Mouse (Mus musculus) thymus, adult 2 months (tissue): ENCODE measurements around the gene Terb1. TPM values are rescaled to one million over a fixed set of nuclear protein-coding genes. Genes with fewer than 3 reads are reported as not detected.

ENCODE experiments used
- DNase-seq: peaks from one replicate; pipeline ENCODE4 v3.0.0; 2021
- H3K27ac ChIP-seq: fragments of 200-500 bp; 2 replicates; pipeline ENCODE4 v1.5.1; 2012; ENCODE audit warnings: low read length, control low read depth; ENCODE audit not compliant: control insufficient read depth, insufficient read depth
- H3K27me3 ChIP-seq: fragments of 200-500 bp; 2 replicates; pipeline ENCODE4 v1.6.1; 2012; ENCODE audit warnings: mild to moderate bottlenecking, low read length, moderate library complexity, mixed read lengths; ENCODE audit not compliant: control insufficient read depth, insufficient read depth
- H3K36me3 ChIP-seq: fragments of 200-500 bp; 2 replicates; pipeline ENCODE4 v1.6.1; 2012; ENCODE audit warnings: mild to moderate bottlenecking, low read length, moderate library complexity; ENCODE audit not compliant: control insufficient read depth, insufficient read depth
- H3K4me1 ChIP-seq: fragments of 200-500 bp; replicated peaks from 2 replicates; pipeline ENCODE4 v1.6.1; 2012; ENCODE audit warnings: low read length; ENCODE audit not compliant: control insufficient read depth, insufficient read depth
- H3K4me3 ChIP-seq: fragments of 200-500 bp; 2 replicates; pipeline ENCODE4 v1.5.1; 2012; ENCODE audit warnings: mild to moderate bottlenecking, low read length, control low read depth, moderate library complexity; ENCODE audit not compliant: control insufficient read depth, insufficient read depth
- CTCF ChIP-seq: fragments of 200-500 bp; IDR thresholded peaks from 2 replicates; pipeline ENCODE4 v1.5.1; 2012; ENCODE audit warnings: mild to moderate bottlenecking, control low read depth, low read length, moderate library complexity, borderline replicate concordance; ENCODE audit not compliant: control insufficient read depth, poor library complexity, insufficient read depth; ENCODE audit errors: extremely low read depth
- POLR2A ChIP-seq: fragments of 200-500 bp; IDR thresholded peaks from 2 replicates; pipeline ENCODE4 v1.6.1; 2012; ENCODE audit warnings: mild to moderate bottlenecking, low read length, control low read depth, moderate library complexity; ENCODE audit not compliant: control insufficient read depth, poor library complexity, insufficient read depth; ENCODE audit errors: extremely low read depth
- WGBS: fragments of 180-500 bp; shearing (Covaris S2); methylation state at CpG from one replicate; pipeline ENCODE4 v1.1.7; 2018; 5-methylcytosine and 5-hydroxymethylcytosine counted together
- polyA plus RNA-seq: library from polyadenylated mRNA; depleted of rRNA; stranded (reverse); fragments of >200 nt; gene quantifications from 2 replicates; pipeline ENCODE4 v1.2.3, GENCODE M21; 2012

Gene Terb1
- polyA plus RNA-seq, 1 experiment: 0.03 TPM

GRCm38 (mm10) chr8:104533971-104534778, 24.5 kb upstream of the Terb1 start, which contains the start of the genes Nae1 and Car7:
Nae1 (minus strand) TSS chr8:104534637.
Car7 (plus strand) TSS chr8:104534689.
- H3K27ac ChIP-seq: no peak within 1 kb of the TSS
- no peaks in the 10 kb centered on the region for H3K27me3 ChIP-seq
- peaks cover 12% of the 10 kb centered on the region for H3K4me1 ChIP-seq
- H3K36me3 ChIP-seq: peaks cover 8% of the 10 kb centered on the region; the same call in 1 of the 2 replicates
- DNase-seq: peak; percentile 94
- H3K4me3 ChIP-seq: peak within 1 kb of the TSS; percentile 90
- TF ChIP-seq POLR2A (peak; percentile 82; the same call in 1 of the 2 replicates), CTCF (peak; percentile 99)
- under 1% methylated on average over 70 of the region's 70 CpGs for WGBS

- TF ChIP-seq CTCF (no peak), POLR2A (no peak)
- Histone ChIP-seq H3K36me3 (peaks cover 8% of the 10 kb centered on the region; the same call in 1 of the 2 replicates), H3K4me3 (peak overlapping the region; percentile 90), H3K27me3 (no peaks in the 10 kb centered on the region), H3K4me1 (peaks cover 12% of the 10 kb centered on the region), H3K27ac (no peak overlapping the region)
- WGBS: 47% methylated on average over 7 of the region's 7 CpGs
- DNase-seq: no peak
Measured at GRCm38 (mm10) chr8:104533551-104533950, 23.8 kb upstream of the Terb1 start.

- no peak overlapping the region for H3K4me3 ChIP-seq
- peaks cover 23% of the 10 kb centered on the region for H3K36me3 ChIP-seq
- TF ChIP-seq POLR2A (no peak), CTCF (no peak)
- H3K4me1 ChIP-seq: 0 out of 2 replicates have a peak, but pooled peaks cover 5% of the 10 kb centered on the region
- DNase-seq: no peak
- WGBS: 97% methylated on average over 6 of the region's 6 CpGs
- H3K27ac ChIP-seq: no peak overlapping the region
- H3K27me3 ChIP-seq: no peaks in the 10 kb centered on the region
Measured at GRCm38 (mm10) chr8:104529671-104530070, 20.0 kb upstream of the Terb1 start.

- Histone ChIP-seq H3K27ac (no peak overlapping the region), H3K36me3 (peaks cover 41% of the 10 kb centered on the region), H3K27me3 (no peaks in the 10 kb centered on the region), H3K4me1 (no peaks in the 10 kb centered on the region), H3K4me3 (no peak overlapping the region)
- WGBS: 92% methylated on average over 5 of the region's 5 CpGs
- DNase-seq: no peak
- TF ChIP-seq CTCF: no peak
- no peak for TF ChIP-seq POLR2A
Measured at GRCm38 (mm10) chr8:104517872-104518271, 8.2 kb upstream of the Terb1 start.

GRCm38 (mm10) chr8:104510134-104510533, 424 bp upstream of the Terb1 start:
- H3K4me3 ChIP-seq: no peak overlapping the region
- 95% methylated on average over 3 of the region's 3 CpGs for WGBS

GRCm38 (mm10) chr8:104479091-104479490, 30.6 kb downstream of the Terb1 start:
- Histone ChIP-seq H3K4me1 (no peaks in the 10 kb centered on the region), H3K4me3 (no peak overlapping the region), H3K36me3 (no peaks in the 10 kb centered on the region), H3K27me3 (no peaks in the 10 kb centered on the region), H3K27ac (no peak overlapping the region)
- no peak for DNase-seq
- TF ChIP-seq CTCF: no peak
- TF ChIP-seq POLR2A: no peak
- 66% methylated on average over 1 of the region's 1 CpGs for WGBS

More at GRCm38 (mm10) chr8:104510134-104510533, 424 bp upstream of the Terb1 start:
- H3K27me3 ChIP-seq: no peaks in the 10 kb centered on the region
- no peak for DNase-seq
- H3K4me1 ChIP-seq: peaks cover 5% of the 10 kb centered on the region
- no peak overlapping the region for H3K27ac ChIP-seq
- peaks cover 16% of the 10 kb centered on the region for H3K36me3 ChIP-seq
- TF ChIP-seq POLR2A: no peak
- TF ChIP-seq CTCF: no peak
